Mouse (Mus musculus) NIH3T3 (cell line): ENCODE measurements around the gene Gm49394.

Experiments used
- DNase-seq: peaks from one replicate; pipeline ENCODE4 v3.0.0-alpha.2; 2012; ENCODE audit warnings: low read depth

The Gm49394 gene

DNA sequence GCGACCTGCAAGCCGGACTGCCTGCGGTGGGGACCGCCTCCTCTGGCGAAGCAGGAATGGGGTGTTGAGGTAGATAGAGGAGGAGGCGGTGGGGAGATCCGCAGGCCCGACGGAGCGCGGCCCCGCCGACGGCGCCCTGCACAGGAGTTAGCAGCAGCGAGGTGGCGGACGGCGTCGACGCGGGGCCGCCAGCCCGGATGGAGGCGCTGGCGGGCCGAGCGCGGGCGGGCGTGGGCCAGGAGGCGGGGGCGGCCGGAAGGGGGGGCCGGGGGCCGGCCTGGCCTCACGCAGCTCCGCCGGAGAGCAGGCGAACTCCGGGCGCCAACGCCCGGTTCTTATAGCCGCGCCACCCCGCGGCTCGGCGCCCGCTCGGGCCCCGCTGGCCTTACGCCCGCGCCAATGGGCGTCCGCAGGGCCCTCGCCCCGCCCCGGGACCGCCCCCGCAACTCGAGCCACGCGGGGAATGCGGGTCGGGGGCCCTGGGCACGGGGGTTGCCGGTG lies 10.5 kb downstream of the Gm49394 start:
- DNase-seq, result no peak

- DNase-seq, result no peak
Measured at GRCm38 (mm10) chr7:142658681-142659180, 11.0 kb downstream of the Gm49394 start.

GRCm38 (mm10) chr7:142657821-142658614 lies 11.7 kb downstream of the Gm49394 start:
- no peak for DNase-seq

- no peak for DNase-seq
Measured at GRCm38 (mm10) chr7:142657341-142657791, 12.4 kb downstream of the Gm49394 start.

- no peak for DNase-seq
Measured at GRCm38 (mm10) chr7:142656055-142656454, 13.7 kb downstream of the Gm49394 start.

- DNase-seq, result no peak
Measured at GRCm38 (mm10) chr7:142655633-142656032, 14.1 kb downstream of the Gm49394 start.

- DNase-seq, result no peak
Measured at GRCm38 (mm10) chr7:142653726-142654125, 16.0 kb downstream of the Gm49394 start.

DNA sequence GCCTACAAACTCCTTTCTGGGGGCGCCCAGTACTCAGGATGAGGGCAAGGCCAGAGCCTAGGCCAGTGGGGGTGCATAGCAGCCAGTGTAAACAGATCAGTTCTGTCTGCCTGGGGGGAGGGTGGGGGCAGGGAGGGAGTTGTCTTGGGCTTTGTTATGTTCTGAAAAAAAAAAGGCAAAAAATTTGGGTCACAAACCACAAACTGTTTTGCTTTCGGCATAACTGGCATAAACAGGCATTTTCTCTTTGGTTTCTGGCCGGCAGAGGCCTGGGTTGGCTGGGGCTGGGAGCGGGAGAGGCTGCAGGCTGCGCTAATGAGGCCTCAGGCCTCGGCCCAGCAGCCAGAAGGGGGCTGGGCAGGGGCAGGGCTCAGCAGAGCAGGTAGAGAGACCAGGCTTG lies 23.1 kb downstream of the Gm49394 start:
- peak; percentile 63 for DNase-seq

DNA sequence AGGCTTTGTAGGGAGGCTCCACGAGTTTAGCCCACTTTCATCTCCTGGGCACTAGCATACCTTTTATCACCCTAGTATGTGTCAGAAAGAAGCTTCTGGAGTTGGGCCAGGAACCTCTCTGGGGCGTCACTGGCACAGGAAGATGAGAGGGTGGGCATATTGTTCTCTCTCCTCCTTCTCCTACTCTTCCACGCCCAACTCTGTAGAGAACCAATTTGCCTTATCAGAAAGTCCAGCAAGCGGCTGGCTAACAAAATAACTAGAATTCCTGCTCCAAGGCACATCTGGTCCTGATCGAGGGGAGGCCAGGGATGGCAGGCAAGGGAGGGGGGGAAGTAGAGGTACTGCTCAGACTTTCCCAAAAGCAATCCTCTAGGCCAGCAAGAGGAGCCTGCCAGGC lies 24.7 kb downstream of the Gm49394 start:
- DNase-seq, result peak; percentile 69

- no peak for DNase-seq
Measured at GRCm38 (mm10) chr7:142636178-142636577, 33.6 kb downstream of the Gm49394 start.

DNA sequence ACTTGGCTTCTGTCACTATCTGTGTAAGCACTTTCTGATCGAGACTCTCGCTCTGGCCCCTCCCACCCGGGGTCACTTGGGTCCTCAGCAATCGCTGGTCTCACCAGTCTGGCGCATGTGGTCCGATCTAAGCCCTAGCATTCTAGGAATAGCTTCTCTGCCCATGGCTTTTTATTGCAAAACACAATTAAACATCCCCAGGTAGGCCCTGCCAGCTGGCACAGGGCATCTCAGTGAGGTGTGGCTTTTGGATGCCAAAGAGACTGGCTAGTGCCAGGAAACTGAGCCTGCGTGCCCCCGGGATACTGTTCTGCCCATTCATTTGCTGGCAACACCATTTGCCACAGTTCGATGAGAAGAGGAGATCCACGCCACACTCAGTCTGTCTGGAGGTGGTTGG lies 39.1 kb downstream of the Gm49394 start:
- DNase-seq, result no peak

GRCm38 (mm10) chr7:142629806-142630205 lies 39.9 kb downstream of the Gm49394 start:
- DNase-seq, result no peak

- DNase-seq, result no peak
Measured at GRCm38 (mm10) chr7:142622180-142622579, 47.6 kb downstream of the Gm49394 start.

DNA sequence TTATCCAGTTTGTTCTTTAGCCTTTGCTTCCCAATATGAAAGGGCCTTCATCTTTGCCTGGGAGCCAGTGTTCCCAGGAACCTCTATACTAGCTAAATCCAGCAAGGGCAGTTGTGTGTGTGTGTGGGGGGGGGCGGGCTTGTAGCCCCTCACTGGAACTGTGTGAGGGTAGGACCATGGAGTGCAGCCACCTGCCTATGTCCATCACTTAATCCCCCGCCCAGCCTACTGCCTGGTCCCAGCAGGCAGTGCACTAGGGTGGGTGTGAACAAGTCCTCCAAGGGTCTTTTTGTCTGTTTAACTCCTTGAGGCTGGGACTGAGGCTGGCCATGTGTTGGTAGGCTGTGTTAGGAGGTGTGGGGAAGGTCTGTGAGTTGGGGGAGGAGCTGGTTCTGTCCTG lies 56.7 kb downstream of the Gm49394 start:
- DNase-seq, result no peak

- DNase-seq, result peak; percentile 59
Measured at GRCm38 (mm10) chr7:142610627-142611406, 58.9 kb downstream of the Gm49394 start.

DNA sequence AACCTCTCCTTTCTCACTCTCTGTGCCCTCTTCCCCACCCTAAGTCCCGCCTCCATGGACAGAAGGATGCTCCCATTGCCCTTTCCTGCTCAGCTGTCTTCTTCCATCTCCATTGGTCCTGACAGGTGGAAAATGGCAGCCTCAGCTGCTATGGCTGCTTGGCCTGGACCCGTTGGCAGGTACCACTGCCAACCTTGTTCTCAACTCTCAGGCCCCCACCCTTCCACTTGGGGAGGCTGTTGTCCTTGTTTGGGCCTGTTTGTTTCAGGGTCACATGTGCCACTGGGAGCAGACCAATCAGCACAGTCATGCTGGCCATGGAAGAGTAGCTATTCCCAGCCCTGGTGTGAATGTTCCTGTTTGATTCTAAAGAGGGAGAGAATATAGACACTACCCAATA lies 68.8 kb downstream of the Gm49394 start:
- no peak for DNase-seq
